Mouse (Mus musculus): Measurements from ENCODE around the gene Fam229a.
"Not testable (repeated sequence)": the region's sequence is repeated elsewhere in the genome, so short reads cannot be mapped to it uniquely, and the experiment has no call there.

Fam229a gene

DNA sequence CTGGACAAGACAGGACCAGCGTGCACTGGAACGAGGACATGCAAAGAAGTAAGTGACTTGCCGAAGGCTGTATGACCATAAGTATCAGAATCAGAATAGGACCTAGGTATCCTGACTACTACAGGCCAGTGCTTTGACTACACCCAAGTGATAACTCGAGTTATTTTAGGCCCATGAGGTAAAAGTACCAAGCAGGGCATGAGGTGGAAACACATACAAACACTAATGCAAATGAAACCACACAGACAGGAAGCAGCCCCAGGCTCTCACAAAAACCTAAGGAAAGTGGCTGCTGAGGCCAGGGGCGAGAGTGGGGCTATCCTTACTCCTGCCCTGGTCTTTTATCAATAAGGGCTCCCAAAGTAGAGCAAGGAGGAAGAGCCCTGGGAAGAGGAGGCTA, 34.3 kb downstream of the Fam229a start:
- DNase-seq (ENCODE audit: low spot score), result no peak

DNA sequence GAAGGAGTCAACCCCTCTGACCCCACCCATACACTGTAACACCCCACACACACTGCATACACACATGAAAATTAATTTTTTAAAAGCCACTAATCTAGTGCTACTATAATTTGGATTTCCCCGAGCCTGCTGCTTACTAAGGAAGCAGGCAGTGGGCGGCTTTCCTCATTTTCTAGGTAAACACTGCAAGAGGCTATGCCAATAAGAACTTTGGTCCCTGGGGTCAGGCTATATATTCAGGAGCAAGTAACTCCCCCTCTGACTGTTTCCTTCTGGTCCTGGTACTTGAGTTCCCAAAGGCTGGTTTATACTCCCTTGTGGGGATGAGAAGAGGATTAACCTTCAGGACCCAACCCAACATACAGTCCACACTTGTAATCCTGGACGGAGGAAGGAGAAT, 34.9 kb downstream of the Fam229a start:
- DNase-seq (ENCODE audit: low spot score), result no peak

DNA sequence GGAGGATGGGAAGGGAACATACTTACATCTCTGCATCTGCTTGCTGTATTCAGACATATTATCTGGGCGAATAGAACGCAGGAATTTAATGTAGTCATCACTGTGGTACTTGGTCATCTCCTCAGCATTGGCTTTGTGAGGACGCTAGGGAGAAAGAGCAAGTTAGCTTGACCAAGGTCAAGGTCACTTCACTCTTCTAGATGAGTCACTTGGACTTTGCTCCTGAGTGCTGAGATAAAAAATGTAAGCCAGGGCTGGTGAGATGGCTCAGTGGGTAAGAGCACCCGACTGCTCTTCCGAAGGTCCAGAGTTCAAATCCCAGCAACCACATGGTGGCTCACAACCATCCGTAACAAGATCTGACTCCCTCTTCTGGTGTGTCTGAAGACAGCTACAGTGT, 37.9 kb downstream of the Fam229a start:
- DNase-seq (ENCODE audit: low spot score), result not testable (repeated sequence)

DNA sequence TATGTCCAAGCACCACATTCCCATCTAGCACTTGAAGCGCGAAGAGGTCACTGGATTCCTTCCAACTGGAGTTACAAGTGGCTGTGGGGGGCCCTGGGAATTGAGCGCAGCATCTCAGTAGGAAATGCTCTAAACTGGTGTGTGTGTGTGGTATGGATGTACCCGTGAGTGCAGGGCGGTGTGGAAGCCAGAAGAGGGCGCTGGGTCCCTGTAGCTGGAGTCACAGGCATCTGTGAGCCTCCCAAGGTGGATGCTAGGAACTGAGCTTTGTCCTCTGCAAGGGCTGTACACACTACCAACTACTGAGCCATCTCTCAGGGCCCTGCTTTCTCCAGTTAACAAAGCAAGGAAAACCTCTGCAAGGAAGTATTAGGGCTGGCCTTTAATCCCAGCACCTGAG, 49.0 kb downstream of the Fam229a start:
- no peak for DNase-seq (ENCODE audit: low spot score)

Data from layer of hippocampus, adult 11-12 months (tissue).